8 mouse cellular contexts compared by ENCODE assay signal in genomic region chr11:5520412-5521265, GRCm38 (mm10). TPM values are rescaled to one million over a fixed set of nuclear protein-coding genes. Genes with fewer than 3 reads are reported as not detected.
DNase-seq lines count a peak whose midpoint lies in the region; ATAC-seq and TF ChIP-seq lines count a peak whose summit lies in the region.

Gene Xbp1, plus strand, starts transcription at chr11:5520659.

- peak within 1 kb of the TSS; percentile 79 to 96 for H3K4me3 ChIP-seq in ES-E14 (ENCODE audit: insufficient read depth in 1 of 2, low read depth in 1 of 2, low read length in 2 of 2, poor library complexity in 1 of 2, severe bottlenecking in 1 of 2)
- peak within 1 kb of the TSS; percentile 76 for H3K4me3 ChIP-seq in forebrain, embryonic 16.5 days (replicated peaks; ENCODE audit: low read length)
- peak within 1 kb of the TSS; percentile 88 for H3K4me3 ChIP-seq in lung, embryonic 15.5 days

- peak within 1 kb of the TSS; percentile 69 for H3K27ac ChIP-seq in ES-E14 (ENCODE audit: insufficient read depth, low read depth, low read length, poor library complexity, severe bottlenecking)
- peak within 1 kb of the TSS; percentile 83 for H3K27ac ChIP-seq in forebrain, embryonic 16.5 days (ENCODE audit: low read length)
- H3K27ac ChIP-seq in lung, embryonic 15.5 days: peak within 1 kb of the TSS; percentile 94

- WGBS in forebrain, embryonic 16.5 days: under 1% methylated on average over 71 of the region's 72 CpGs
- 0% methylated on average over 66 of the region's 72 CpGs for WGBS in lung, embryonic 15.5 days

- peak; percentile 98 for ATAC-seq in forebrain, embryonic 16.5 days
- ATAC-seq in lung, embryonic 15.5 days (ENCODE audit: borderline replicate concordance, extremely low read depth, low FRiP score, low TSS enrichment): peak; percentile 99

- peak within 1 kb of the TSS; percentile 64 for H3K4me2 ChIP-seq in forebrain, embryonic 16.5 days (ENCODE audit: low read length)
- peak within 1 kb of the TSS; percentile 76 for H3K4me2 ChIP-seq in lung, embryonic 15.5 days

- no peaks in the 10 kb centered on the region for H3K27me3 ChIP-seq in forebrain, embryonic 16.5 days (replicated peaks; ENCODE audit: control insufficient read depth, insufficient read depth, low read length)
- no peaks in the 10 kb centered on the region for H3K27me3 ChIP-seq in lung, embryonic 15.5 days

- no peak for DNase-seq in ES-E14 (ENCODE audit: low read depth, low spot score)
- DNase-seq in cerebellum, adult 11-12 months: peak; percentile 95
- peak; percentile 96 to 99 for DNase-seq in heart, postnatal 36 days
- peak; percentile 95 to 98 for DNase-seq in layer of hippocampus, adult 8-10 months (ENCODE audit: low spot score in 2 of 2)
- DNase-seq in ovary, adult 18-20 months (ENCODE audit: low spot score): peak; percentile 96
- peak; percentile 93 for DNase-seq in thymus, postnatal 0 days (ENCODE audit: low spot score)

- H3K9me3 ChIP-seq in ES-E14 (ENCODE audit: control insufficient read depth, insufficient read depth, low read depth, low read length): no peaks in the 10 kb centered on the region
- no peaks in the 10 kb centered on the region for H3K9me3 ChIP-seq in forebrain, embryonic 16.5 days (ENCODE audit: control insufficient read depth, low read length)
- H3K9me3 ChIP-seq in lung, embryonic 15.5 days: no peaks in the 10 kb centered on the region

- intact Hi-C loops in heart, postnatal 36 days (cut with DNase I): no loop called here

- peaks cover 31% of the 10 kb centered on the region for H3K36me3 ChIP-seq in ES-E14 (ENCODE audit: control insufficient read depth, insufficient read depth, low read length, poor library complexity, severe bottlenecking)
- H3K36me3 ChIP-seq in forebrain, embryonic 16.5 days (ENCODE audit: control insufficient read depth, insufficient read depth): peaks cover 14% of the 10 kb centered on the region
- peaks cover 33% of the 10 kb centered on the region for H3K36me3 ChIP-seq in lung, embryonic 15.5 days

- in situ Hi-C loops in ES-E14 (cut with MboI; ENCODE audit: low sequenced_read_pairs in 2 of 2, unreplicated experiment in 2 of 2): no loop called here

- peak within 1 kb of the TSS; percentile 92 for H3K9ac ChIP-seq in ES-E14 (ENCODE audit: insufficient read depth, low read depth, low read length, poor library complexity, severe bottlenecking)
- peak within 1 kb of the TSS; percentile 94 for H3K9ac ChIP-seq in forebrain, embryonic 16.5 days (replicated peaks; ENCODE audit: low read depth, low read length)
- H3K9ac ChIP-seq in lung, embryonic 15.5 days: peak within 1 kb of the TSS; percentile 99

- H3K4me1 ChIP-seq in ES-E14 (ENCODE audit: control insufficient read depth in 2 of 2, insufficient read depth in 2 of 2, low read length in 2 of 2, poor library complexity in 1 of 2): peaks cover 2 to 10% of the 10 kb centered on the region in 2 experiments; a peak in 3 of 4 replicates
- H3K4me1 ChIP-seq in forebrain, embryonic 16.5 days (replicated peaks; ENCODE audit: control insufficient read depth, insufficient read depth, low read length): peaks cover 13% of the 10 kb centered on the region
- H3K4me1 ChIP-seq in lung, embryonic 15.5 days: peaks cover 23% of the 10 kb centered on the region

TF ChIP-seq in ES-E14, 5 proteins besides CTCF, POLR2A, EP300 and RAD21:
- TF ChIP-seq HCFC1 (IDR thresholded peaks at IDR 0.05; ENCODE audit: borderline replicate concordance, insufficient read depth, low read length) (0 out of 2 replicates have a peak, but pooled peaks have one; percentile 2), ZC3H11A (IDR thresholded peaks at IDR 0.05; ENCODE audit: borderline replicate concordance, low read depth, low read length) (no peak)
TF ChIP-seq in ES-E14: peak in this region for 1.

RNA-seq across cellular contexts. Expression of gene Xbp1, which starts in this region (rescaled TPM):
- 143 and 195 TPM in 2 replicates for total RNA-seq in ES-E14 (2012; rRNA removed)
- polyA plus RNA-seq in forebrain, embryonic 16.5 days (2015; fragmentation: Nextera tagmentation; extraction: Ambion mirVana): 135 and 146 TPM in 2 replicates
- 10 to 100 TPM; 59.2 to 65.2 TPM for total RNA-seq in heart, postnatal 36 days (2021)
- total RNA-seq in layer of hippocampus, adult 8-10 months (2022): 100 to 1,000 TPM in 2 of 4 experiments, 10 to 100 TPM in 2; 71.9 to 130 (median 98.1) TPM
- 211 and 229 TPM in 2 replicates for polyA plus RNA-seq in lung, embryonic 15.5 days (2015; fragmentation: Nextera tagmentation; extraction: Ambion mirVana)
- 194 and 213 TPM in 2 replicates for polyA plus RNA-seq in thymus, postnatal 0 days (2015; fragmentation: Nextera tagmentation; extraction: Ambion mirVana)
